Mouse (Mus musculus) stomach, embryonic 16.5 days (tissue): Measurements from ENCODE around the gene Zbtb39. TPM values are rescaled to one million over a fixed set of nuclear protein-coding genes. Genes with fewer than 3 reads are reported as not detected.
A peak's percentile ranks its signal among the peaks of the same experiment; 100 is the strongest.

Source experiments
- ATAC-seq: fragments of 200-750 bp; cut with Nextera tagmentation; 2 replicates; pipeline ENCODE4 v1.8.0; 2017; ENCODE audit warnings: moderate number of reproducible peaks, moderate TSS enrichment; ENCODE audit not compliant: insufficient read depth, low FRiP score
- H3K27ac ChIP-seq: fragments of 300-500 bp; sonication (generic); 2 replicates; pipeline ENCODE4 v1.5.1; 2014; ENCODE audit warnings: low read length
- H3K27me3 ChIP-seq: fragments of 300-500 bp; sonication (generic); 2 replicates; pipeline ENCODE4 v1.6.1; 2014; ENCODE audit warnings: low read length, control low read depth, mixed read lengths; ENCODE audit not compliant: control insufficient read depth, insufficient read depth
- H3K36me3 ChIP-seq: fragments of 300-500 bp; sonication (generic); 2 replicates; pipeline ENCODE4 v1.6.1; 2014; ENCODE audit warnings: low read length; ENCODE audit not compliant: control insufficient read depth, insufficient read depth
- H3K4me1 ChIP-seq: fragments of 300-500 bp; sonication (generic); 2 replicates; pipeline ENCODE4 v1.6.1; 2014; ENCODE audit warnings: low read length, control low read depth, mixed read lengths; ENCODE audit not compliant: control insufficient read depth, insufficient read depth
- H3K4me2 ChIP-seq: fragments of 300-500 bp; sonication (generic); 2 replicates; pipeline ENCODE4 v1.6.1; 2014; ENCODE audit warnings: low read depth, low read length, mixed read lengths
- H3K4me3 ChIP-seq: fragments of 300-500 bp; sonication (generic); replicated peaks from 2 replicates; pipeline ENCODE4 v1.5.1; 2014; ENCODE audit warnings: mild to moderate bottlenecking, low read length
- H3K9ac ChIP-seq: fragments of 300-500 bp; sonication (generic); 2 replicates; pipeline ENCODE4 v1.6.1; 2014; ENCODE audit warnings: low read length
- H3K9me3 ChIP-seq: fragments of 300-500 bp; sonication (generic); replicated peaks from 2 replicates; pipeline ENCODE4 v1.6.1; 2016; ENCODE audit warnings: low read length, control low read depth; ENCODE audit not compliant: control insufficient read depth
- WGBS: fragments of 180-500 bp; shearing (Covaris S2); extraction: QIAGEN DNeasy Blood & Tissue Kit; methylation state at CpG from one replicate; pipeline ENCODE4 v1.1.7; 2014; 5-methylcytosine and 5-hydroxymethylcytosine counted together
- polyA plus RNA-seq: library from polyadenylated mRNA; unstranded; fragments of >200 nt; fragmentation: Nextera tagmentation; extraction: Ambion mirVana; gene quantifications from 2 replicates; pipeline ENCODE4 v1.2.1, GENCODE M21; 2015

The Zbtb39 gene
- polyA plus RNA-seq, 1 experiment from 2014 or later = 2.2 TPM

DNA sequence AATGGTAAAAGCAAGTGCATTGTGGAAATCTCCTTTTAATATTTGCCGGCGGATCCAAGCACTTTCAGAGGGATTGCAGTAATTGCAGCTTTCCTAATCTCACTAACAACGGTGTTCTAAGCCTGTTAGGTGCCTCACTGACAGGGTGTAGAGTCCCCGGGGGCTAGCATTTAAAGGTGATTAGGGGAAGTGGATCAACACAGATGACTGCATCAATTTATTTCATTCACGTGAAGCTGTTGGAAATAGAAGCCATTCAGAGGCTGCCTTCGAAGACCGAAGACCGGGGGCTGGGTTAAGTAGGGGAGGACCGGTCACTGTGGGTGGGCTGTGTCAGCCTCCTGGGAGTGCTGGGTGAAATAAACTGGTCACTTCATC is 8.4 kb upstream of the Zbtb39 start:
- Histone ChIP-seq H3K27me3 (no peaks in the 10 kb centered on the region), H3K4me2 (no peak overlapping the region), H3K9ac (0 out of 2 replicates have a peak overlapping the region, but pooled peaks have one; percentile 29), H3K27ac (no peak overlapping the region), H3K4me3 (no peak overlapping the region), H3K4me1 (0 out of 2 replicates have a peak, but pooled peaks cover 4% of the 10 kb centered on the region), H3K9me3 (peaks cover 4% of the 10 kb centered on the region), H3K36me3 (no peaks in the 10 kb centered on the region)
- no peak for ATAC-seq
- WGBS = 45% methylated on average over 9 of the region's 9 CpGs

GRCm38 (mm10) chr10:127731397-127731796 is 7.9 kb upstream of the Zbtb39 start:
- ATAC-seq = no peak
- Histone ChIP-seq H3K27ac (no peak overlapping the region), H3K4me2 (no peak overlapping the region), H3K27me3 (no peaks in the 10 kb centered on the region), H3K4me3 (no peak overlapping the region), H3K9ac (0 out of 2 replicates have a peak overlapping the region, but pooled peaks have one; percentile 29), H3K9me3 (peaks cover 4% of the 10 kb centered on the region), H3K4me1 (0 out of 2 replicates have a peak, but pooled peaks cover 4% of the 10 kb centered on the region), H3K36me3 (no peaks in the 10 kb centered on the region)
- WGBS = 24% methylated on average over 5 of the region's 5 CpGs

DNA sequence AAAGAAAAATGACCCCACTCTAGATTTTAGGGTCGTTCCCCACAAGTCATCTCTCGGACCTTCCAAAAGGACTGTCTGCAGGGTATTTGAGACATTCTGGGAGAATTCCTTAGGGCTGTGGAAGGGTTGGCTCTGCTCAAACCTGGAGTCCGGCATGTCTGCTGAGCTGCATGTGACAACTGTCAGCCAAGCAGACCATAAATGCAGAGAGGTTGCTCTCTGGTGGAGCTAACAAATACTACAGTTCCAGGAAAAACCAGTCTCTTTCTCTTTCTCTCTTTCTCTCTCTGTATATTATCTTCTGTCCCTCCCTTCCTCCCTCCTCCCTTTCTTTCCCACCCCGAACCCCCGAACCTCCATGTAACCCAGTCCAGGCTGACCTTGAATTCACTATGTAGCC is 4.9 kb upstream of the Zbtb39 start:
- Histone ChIP-seq H3K4me3 (no peak overlapping the region), H3K36me3 (no peaks in the 10 kb centered on the region), H3K4me2 (0 out of 2 replicates have a peak overlapping the region, but pooled peaks have one; percentile 5), H3K27me3 (no peaks in the 10 kb centered on the region), H3K27ac (no peak overlapping the region), H3K4me1 (peaks cover 7% of the 10 kb centered on the region; the same call in 1 of the 2 replicates), H3K9ac (no peak overlapping the region), H3K9me3 (peaks cover 4% of the 10 kb centered on the region)
- ATAC-seq = no peak
- WGBS = 32% methylated on average over 5 of the region's 5 CpGs

DNA sequence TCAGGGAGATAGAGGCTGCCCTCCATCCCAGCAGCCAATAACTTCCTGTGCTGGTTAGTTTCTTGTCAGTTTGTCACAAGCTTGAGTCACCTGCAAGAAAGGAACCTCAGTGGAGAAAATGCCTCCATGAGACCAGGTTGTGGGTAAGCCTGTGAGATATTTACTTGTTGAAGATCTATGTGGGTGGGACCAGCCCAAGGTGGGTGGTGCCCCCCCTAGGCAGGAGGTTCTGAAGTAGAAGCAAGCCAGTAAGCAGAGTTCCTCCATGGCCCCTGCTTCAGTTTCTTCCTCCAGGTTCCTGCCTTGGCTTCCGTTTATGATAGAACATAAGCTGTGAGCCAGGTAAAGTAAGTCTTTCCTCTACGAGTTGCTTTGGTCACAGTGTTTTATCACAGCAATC is 3.1 kb upstream of the Zbtb39 start:
- Histone ChIP-seq H3K9ac (no peak overlapping the region), H3K4me1 (peaks cover 10% of the 10 kb centered on the region; the same call in 1 of the 2 replicates), H3K4me3 (no peak overlapping the region), H3K36me3 (no peaks in the 10 kb centered on the region), H3K27ac (no peak overlapping the region), H3K9me3 (peaks cover 4% of the 10 kb centered on the region), H3K27me3 (no peaks in the 10 kb centered on the region), H3K4me2 (no peak overlapping the region)
- WGBS = 70% methylated on average over 2 of the region's 2 CpGs
- no peak for ATAC-seq

- no peak overlapping the region for H3K27ac ChIP-seq
- 0 out of 2 replicates have a peak, but pooled peaks cover 5% of the 10 kb centered on the region for H3K36me3 ChIP-seq
- no peak for ATAC-seq
- H3K9me3 ChIP-seq = peaks cover 4% of the 10 kb centered on the region
- no peak overlapping the region for H3K9ac ChIP-seq
- no peaks in the 10 kb centered on the region for H3K27me3 ChIP-seq
- H3K4me3 ChIP-seq = no peak overlapping the region
- 68% methylated on average over 4 of the region's 4 CpGs for WGBS
- H3K4me1 ChIP-seq = peaks cover 9% of the 10 kb centered on the region; the same call in 1 of the 2 replicates
- H3K4me2 ChIP-seq = no peak overlapping the region
Measured at GRCm38 (mm10) chr10:127736916-127737315, 2.4 kb upstream of the Zbtb39 start.

DNA sequence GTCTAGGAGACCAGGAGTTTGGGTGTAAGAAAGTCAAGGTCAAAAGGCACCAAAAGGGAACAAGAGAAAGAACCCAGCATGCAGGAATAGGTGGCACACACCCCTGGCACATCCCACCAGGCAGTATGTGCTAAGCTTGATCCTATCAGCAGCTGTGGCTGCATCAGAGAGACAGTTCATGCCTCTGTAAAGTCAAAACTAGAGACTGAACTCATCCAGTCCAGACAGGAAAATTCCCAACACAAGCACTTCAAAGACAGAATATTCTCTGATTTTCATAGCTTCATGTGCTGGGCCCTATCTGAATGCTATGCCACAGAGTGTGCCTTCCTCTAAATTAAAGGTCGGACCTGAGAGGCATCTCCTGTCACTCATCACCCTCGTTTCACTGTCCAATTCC is 1.8 kb upstream of the Zbtb39 start:
- Histone ChIP-seq H3K9me3 (peaks cover 4% of the 10 kb centered on the region), H3K4me3 (no peak overlapping the region), H3K36me3 (peaks cover 10% of the 10 kb centered on the region; the same call in 1 of the 2 replicates), H3K27ac (0 out of 2 replicates have a peak overlapping the region, but pooled peaks have one; percentile 3), H3K27me3 (no peaks in the 10 kb centered on the region), H3K4me1 (peaks cover 9% of the 10 kb centered on the region; the same call in 1 of the 2 replicates), H3K9ac (no peak overlapping the region), H3K4me2 (no peak overlapping the region)
- WGBS = 32% methylated on average over 2 of the region's 2 CpGs
- no peak for ATAC-seq

DNA sequence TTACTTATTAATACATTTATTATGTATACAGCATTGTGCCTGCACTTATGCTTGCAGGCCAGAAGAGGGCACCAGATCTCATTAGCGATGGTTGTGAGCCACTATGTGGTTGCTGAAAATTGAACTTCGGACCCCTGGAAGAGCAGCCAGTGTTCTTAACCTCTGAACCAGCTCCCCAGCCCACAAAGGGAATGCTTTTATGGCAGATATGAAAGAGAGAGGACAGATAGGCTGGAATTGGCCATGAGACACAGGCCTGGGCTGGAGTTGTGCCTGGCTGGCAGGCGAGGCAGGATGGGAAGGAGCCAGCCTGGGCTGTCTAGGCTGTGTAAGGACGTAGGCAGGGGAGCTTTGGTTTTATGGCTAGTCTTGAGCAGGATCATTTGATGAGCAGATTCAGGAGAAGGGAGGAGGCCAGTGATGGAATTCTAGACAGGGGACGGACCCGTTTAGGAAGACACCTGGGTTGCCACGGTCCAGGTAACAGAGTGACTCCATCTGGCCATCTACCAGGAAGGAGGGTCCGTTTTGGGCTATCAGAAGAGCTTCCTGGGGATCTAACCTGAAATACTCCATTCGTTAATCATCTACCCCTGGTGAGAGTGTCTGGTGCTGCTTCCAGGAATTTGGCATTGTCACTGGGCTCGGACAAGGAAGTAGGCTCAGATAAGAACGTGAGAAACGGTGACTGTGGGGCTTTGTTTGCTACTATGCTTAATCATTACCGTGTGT is 1.0 kb upstream of the Zbtb39 start:
- ATAC-seq = no peak; the same call in 1 of the 2 replicates
- H3K27ac ChIP-seq = no peak overlapping the region

GRCm38 (mm10) chr10:127739661-127740161 is 373 bp downstream of the Zbtb39 start:
- Histone ChIP-seq H3K27me3 (no peaks in the 10 kb centered on the region), H3K4me2 (peak overlapping the region; percentile 79), H3K9ac (peak overlapping the region; percentile 93), H3K9me3 (peaks cover 4% of the 10 kb centered on the region), H3K4me3 (peak overlapping the region; percentile 79), H3K36me3 (peaks cover 30% of the 10 kb centered on the region), H3K4me1 (peaks cover 9% of the 10 kb centered on the region; the same call in 1 of the 2 replicates), H3K27ac (peak overlapping the region; percentile 58; the same call in 1 of the 2 replicates)
- peak; percentile 49 for ATAC-seq
- WGBS = under 1% methylated on average over 54 of the region's 55 CpGs

More for the DNA sequence above, 1.0 kb upstream of the Zbtb39 start:
- H3K9ac ChIP-seq = no peak overlapping the region
- peaks cover 18% of the 10 kb centered on the region for H3K36me3 ChIP-seq
- no peak overlapping the region; the same call in 1 of the 2 replicates for H3K4me3 ChIP-seq
- no peaks in the 10 kb centered on the region for H3K27me3 ChIP-seq
- 35% methylated on average over 13 of the region's 13 CpGs for WGBS
- H3K4me2 ChIP-seq = peak overlapping the region; percentile 61
- H3K4me1 ChIP-seq = peaks cover 9% of the 10 kb centered on the region; the same call in 1 of the 2 replicates
- H3K9me3 ChIP-seq = peaks cover 4% of the 10 kb centered on the region

GRCm38 (mm10) chr10:127744661-127745060 is 5.3 kb downstream of the Zbtb39 start:
- Histone ChIP-seq H3K9me3 (no peaks in the 10 kb centered on the region), H3K36me3 (peaks cover 30% of the 10 kb centered on the region), H3K9ac (no peak overlapping the region), H3K27ac (no peak overlapping the region), H3K4me1 (peaks cover 15% of the 10 kb centered on the region), H3K4me3 (no peak overlapping the region), H3K4me2 (no peak overlapping the region), H3K27me3 (no peaks in the 10 kb centered on the region)
- 66% methylated on average over 5 of the region's 5 CpGs for WGBS
- no peak for ATAC-seq
